Mouse (Mus musculus) neural tube, embryonic 12.5 days (tissue): Measurements from ENCODE around the gene Cnmd. TPM values are rescaled to one million over a fixed set of nuclear protein-coding genes. Genes with fewer than 3 reads are reported as not detected.

Experiments
- ATAC-seq: fragments of 200-750 bp; cut with Nextera tagmentation; 2 replicates; pipeline ENCODE4 v1.8.0; 2017; ENCODE audit warnings: low read depth, mild to moderate bottlenecking, moderate TSS enrichment, moderate library complexity; ENCODE audit not compliant: low FRiP score
- H3K27ac ChIP-seq: fragments of 300-500 bp; sonication (generic); 2 replicates; pipeline ENCODE4 v1.5.1; 2016
- H3K27me3 ChIP-seq: fragments of 300-500 bp; sonication (generic); replicated peaks from 2 replicates; pipeline ENCODE4 v1.6.1; 2016; ENCODE audit warnings: mild to moderate bottlenecking
- H3K36me3 ChIP-seq: fragments of 300-500 bp; sonication (generic); 2 replicates; pipeline ENCODE4 v1.6.1; 2016; ENCODE audit warnings: mild to moderate bottlenecking
- H3K4me1 ChIP-seq: fragments of 300-500 bp; sonication (generic); 2 replicates; pipeline ENCODE4 v1.6.1; 2016
- H3K4me2 ChIP-seq: fragments of 300-500 bp; sonication (generic); replicated peaks from 2 replicates; pipeline ENCODE4 v1.6.1; 2016; ENCODE audit warnings: mild to moderate bottlenecking
- H3K4me3 ChIP-seq: fragments of 300-500 bp; sonication (generic); 2 replicates; pipeline ENCODE4 v1.5.1; 2016
- H3K9ac ChIP-seq: fragments of 300-500 bp; sonication (generic); 2 replicates; pipeline ENCODE4 v1.6.1; 2016; ENCODE audit warnings: mild to moderate bottlenecking
- H3K9me3 ChIP-seq: fragments of 300-500 bp; sonication (generic); 2 replicates; pipeline ENCODE4 v1.6.1; 2016; ENCODE audit warnings: mild to moderate bottlenecking
- WGBS: fragments of 180-500 bp; shearing (Covaris S2); methylation state at CpG from one replicate; pipeline ENCODE4 v1.1.7; 2016; 5-methylcytosine and 5-hydroxymethylcytosine counted together
- polyA plus RNA-seq: library from polyadenylated mRNA; unstranded; fragments of >200 nt; fragmentation: Nextera tagmentation; extraction: Ambion mirVana; gene quantifications from 2 replicates; pipeline ENCODE4 v1.2.1, GENCODE M21; 2016

The Cnmd gene
- polyA plus RNA-seq, 1 experiment from 2014 or later: 15.2 TPM

GRCm38 (mm10) chr14:79673083-79674013 lies 11.4 kb upstream of the Cnmd start:
- 37% methylated on average over 17 of the region's 17 CpGs for WGBS
- no peak overlapping the region for H3K4me3 ChIP-seq

DNA sequence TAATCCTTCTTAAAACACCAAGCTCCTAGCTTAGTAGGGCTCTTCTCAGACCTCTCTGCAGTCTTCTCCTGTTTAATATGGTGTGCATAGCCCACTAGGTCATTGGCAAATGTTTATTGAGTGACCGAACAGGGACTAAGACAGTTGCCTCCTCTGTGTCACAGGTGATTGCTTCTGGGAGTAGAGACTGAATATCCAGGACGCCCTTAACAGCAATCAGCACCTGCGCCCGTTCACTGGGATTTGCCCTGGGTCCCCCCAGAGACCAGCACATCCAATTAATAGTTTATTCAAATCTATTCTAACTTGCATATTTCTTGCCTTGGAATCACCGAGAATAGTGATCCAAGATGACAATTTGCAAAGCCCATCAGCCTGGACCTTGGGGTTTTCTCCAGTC lies 10.6 kb upstream of the Cnmd start:
- no peak overlapping the region for H3K4me3 ChIP-seq
- peaks cover 24% of the 10 kb centered on the region for H3K4me1 ChIP-seq
- H3K4me2 ChIP-seq: 0 out of 2 replicates have a peak overlapping the region, but pooled peaks have one; percentile 14
- no peaks in the 10 kb centered on the region for H3K9me3 ChIP-seq
- 59% methylated on average over 5 of the region's 5 CpGs for WGBS
- H3K27ac ChIP-seq: no peak overlapping the region
- ATAC-seq: peak; percentile 46; the same call in 1 of the 2 replicates
- H3K9ac ChIP-seq: no peak overlapping the region
- no peaks in the 10 kb centered on the region for H3K36me3 ChIP-seq
- H3K27me3 ChIP-seq: 0 out of 2 replicates have a peak, but pooled peaks cover 3% of the 10 kb centered on the region

More at GRCm38 (mm10) chr14:79673083-79674013, 11.4 kb upstream of the Cnmd start:
- H3K27me3 ChIP-seq: 0 out of 2 replicates have a peak, but pooled peaks cover 3% of the 10 kb centered on the region
- no peaks in the 10 kb centered on the region for H3K36me3 ChIP-seq
- H3K4me2 ChIP-seq: 0 out of 2 replicates have a peak overlapping the region, but pooled peaks have one; percentile 14
- no peak overlapping the region for H3K9ac ChIP-seq
- ATAC-seq: peak; percentile 74
- no peaks in the 10 kb centered on the region for H3K9me3 ChIP-seq
- 0 out of 2 replicates have a peak overlapping the region, but pooled peaks have one; percentile 2 for H3K27ac ChIP-seq
- H3K4me1 ChIP-seq: peaks cover 24% of the 10 kb centered on the region

- H3K4me3 ChIP-seq: no peak overlapping the region
- H3K4me2 ChIP-seq: no peak overlapping the region
- H3K9me3 ChIP-seq: no peaks in the 10 kb centered on the region
- no peaks in the 10 kb centered on the region for H3K27me3 ChIP-seq
- H3K36me3 ChIP-seq: no peaks in the 10 kb centered on the region
- ATAC-seq: no peak
- peaks cover 15% of the 10 kb centered on the region for H3K4me1 ChIP-seq
- 88% methylated on average over 3 of the region's 3 CpGs for WGBS
- H3K9ac ChIP-seq: no peak overlapping the region
- no peak overlapping the region for H3K27ac ChIP-seq
These were observed 9.0 kb upstream of the Cnmd start for GRCm38 (mm10) chr14:79671008-79671407.

- Histone ChIP-seq H3K4me2 (peak overlapping the region; percentile 55), H3K36me3 (no peaks in the 10 kb centered on the region), H3K27ac (no peak overlapping the region), H3K9ac (no peak overlapping the region), H3K4me1 (peaks cover 26% of the 10 kb centered on the region), H3K9me3 (no peaks in the 10 kb centered on the region), H3K4me3 (peak overlapping the region; percentile 20), H3K27me3 (peaks cover 4% of the 10 kb centered on the region; the same call in 1 of the 2 replicates)
- peak; percentile 69 for ATAC-seq
- 18% methylated on average over 33 of the region's 33 CpGs for WGBS
These were observed 709 bp downstream of the Cnmd start for GRCm38 (mm10) chr14:79661005-79661917.

GRCm38 (mm10) chr14:79660467-79660866 lies 1.5 kb downstream of the Cnmd start:
- H3K4me2 ChIP-seq: peak overlapping the region; percentile 55
- 30% methylated on average over 5 of the region's 5 CpGs for WGBS

GRCm38 (mm10) chr14:79658748-79659508 lies 3.0 kb downstream of the Cnmd start:
- Histone ChIP-seq H3K4me3 (no peak overlapping the region), H3K27me3 (peaks cover 4% of the 10 kb centered on the region; the same call in 1 of the 2 replicates), H3K36me3 (no peaks in the 10 kb centered on the region), H3K9ac (no peak overlapping the region), H3K4me1 (peaks cover 26% of the 10 kb centered on the region), H3K4me2 (no peak overlapping the region), H3K9me3 (no peaks in the 10 kb centered on the region), H3K27ac (no peak overlapping the region)
- WGBS: 55% methylated on average over 6 of the region's 6 CpGs
- ATAC-seq: peak; percentile 31

More at GRCm38 (mm10) chr14:79660467-79660866, 1.5 kb downstream of the Cnmd start:
- ATAC-seq: peak; percentile 11; the same call in 1 of the 2 replicates
- H3K27ac ChIP-seq: no peak overlapping the region
- no peaks in the 10 kb centered on the region for H3K36me3 ChIP-seq
- H3K4me3 ChIP-seq: no peak overlapping the region
- peaks cover 4% of the 10 kb centered on the region; the same call in 1 of the 2 replicates for H3K27me3 ChIP-seq
- H3K9me3 ChIP-seq: no peaks in the 10 kb centered on the region
- H3K4me1 ChIP-seq: peaks cover 26% of the 10 kb centered on the region
- H3K9ac ChIP-seq: no peak overlapping the region

DNA sequence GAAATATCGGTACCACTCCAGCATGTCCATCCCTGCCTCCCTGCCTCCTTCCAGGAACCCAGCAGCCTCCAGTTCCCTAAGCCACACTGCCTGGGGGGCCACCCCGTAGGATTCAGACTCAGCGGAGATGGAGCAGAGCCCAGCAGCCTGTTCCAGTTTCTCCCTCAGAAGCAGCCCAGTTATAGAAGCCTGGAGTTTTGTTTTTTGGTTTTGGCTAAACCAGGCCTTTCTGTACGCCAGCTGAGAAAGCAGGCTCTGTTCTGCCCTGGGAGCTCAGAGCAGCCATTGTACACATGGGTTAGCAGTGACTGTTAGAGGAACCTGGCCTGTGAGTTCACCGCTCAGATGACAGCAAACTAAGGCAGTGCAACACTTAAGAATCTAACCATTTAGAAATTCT lies 3.7 kb downstream of the Cnmd start:
- Histone ChIP-seq H3K27me3 (peaks cover 4% of the 10 kb centered on the region; the same call in 1 of the 2 replicates), H3K36me3 (no peaks in the 10 kb centered on the region), H3K4me1 (peaks cover 26% of the 10 kb centered on the region), H3K4me2 (no peak overlapping the region), H3K27ac (no peak overlapping the region; the same call in 1 of the 2 replicates), H3K4me3 (no peak overlapping the region), H3K9ac (peak overlapping the region; percentile 14; the same call in 1 of the 2 replicates), H3K9me3 (no peaks in the 10 kb centered on the region)
- ATAC-seq: no peak
- WGBS: 73% methylated on average over 5 of the region's 5 CpGs

DNA sequence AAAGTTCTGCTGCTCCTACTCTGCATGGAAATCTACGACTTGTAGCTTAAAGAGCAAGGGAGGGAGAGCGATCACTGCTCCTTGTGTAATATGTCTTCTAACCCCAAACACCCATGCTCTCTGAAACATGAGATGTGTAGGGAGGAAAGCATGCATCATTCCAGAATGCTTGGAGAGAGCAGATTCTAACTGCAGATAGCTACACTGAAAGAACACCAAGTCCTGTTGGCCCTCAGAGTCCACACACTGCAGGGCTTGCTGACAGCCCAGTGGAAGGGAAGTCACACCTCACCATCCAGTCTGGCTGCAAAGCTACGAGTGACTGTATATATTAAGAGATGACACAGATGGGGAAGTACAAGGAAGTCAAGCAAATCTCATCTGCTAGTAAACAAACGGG lies 9.3 kb downstream of the Cnmd start:
- WGBS: 86% methylated on average over 4 of the region's 4 CpGs
- no peak overlapping the region for H3K9ac ChIP-seq
- H3K4me1 ChIP-seq: no peaks in the 10 kb centered on the region
- no peaks in the 10 kb centered on the region for H3K9me3 ChIP-seq
- no peak overlapping the region for H3K27ac ChIP-seq
- no peak for ATAC-seq
- H3K27me3 ChIP-seq: no peaks in the 10 kb centered on the region
- H3K4me3 ChIP-seq: no peak overlapping the region
- H3K36me3 ChIP-seq: no peaks in the 10 kb centered on the region
- H3K4me2 ChIP-seq: no peak overlapping the region

DNA sequence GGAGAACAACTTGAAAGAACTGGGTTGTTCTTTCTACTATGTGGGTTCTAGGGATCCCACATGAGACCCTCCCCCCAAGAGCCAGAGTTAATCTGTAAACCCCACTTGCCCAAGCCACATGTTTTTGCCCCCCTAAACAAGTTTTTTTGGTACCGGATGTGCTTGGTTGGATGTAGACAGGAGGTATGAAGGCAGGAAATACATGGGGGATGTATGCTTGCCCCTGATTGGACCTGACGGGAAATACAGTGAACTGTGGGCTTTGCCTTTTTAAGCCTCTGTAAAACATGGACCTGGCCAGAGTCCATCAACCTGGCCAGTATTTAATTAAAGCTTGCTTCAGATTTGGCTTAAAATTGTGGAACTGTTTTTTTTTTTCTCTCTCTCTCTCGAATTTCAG lies 12.3 kb downstream of the Cnmd start:
- H3K9me3 ChIP-seq: no peaks in the 10 kb centered on the region
- H3K27ac ChIP-seq: no peak overlapping the region
- H3K4me3 ChIP-seq: no peak overlapping the region
- H3K27me3 ChIP-seq: no peaks in the 10 kb centered on the region
- 84% methylated on average over 3 of the region's 3 CpGs for WGBS
- no peak overlapping the region for H3K9ac ChIP-seq
- peaks cover 8% of the 10 kb centered on the region for H3K4me1 ChIP-seq
- ATAC-seq: no peak
- no peak overlapping the region for H3K4me2 ChIP-seq
- no peaks in the 10 kb centered on the region for H3K36me3 ChIP-seq

- 0 out of 2 replicates have a peak overlapping the region, but pooled peaks have one; percentile 14 for H3K4me2 ChIP-seq
- H3K9me3 ChIP-seq: no peaks in the 10 kb centered on the region
- no peaks in the 10 kb centered on the region for H3K36me3 ChIP-seq
- H3K4me3 ChIP-seq: no peak overlapping the region
- H3K4me1 ChIP-seq: peaks cover 10% of the 10 kb centered on the region
- 26% methylated on average over 11 of the region's 11 CpGs for WGBS
- no peaks in the 10 kb centered on the region for H3K27me3 ChIP-seq
- ATAC-seq: no peak
- no peak overlapping the region for H3K27ac ChIP-seq
- 0 out of 2 replicates have a peak overlapping the region, but pooled peaks have one; percentile 5 for H3K9ac ChIP-seq
These were observed 16.6 kb downstream of the Cnmd start for GRCm38 (mm10) chr14:79645378-79645777.

GRCm38 (mm10) chr14:79642063-79642462 lies 19.9 kb downstream of the Cnmd start:
- H3K36me3 ChIP-seq: no peaks in the 10 kb centered on the region
- H3K4me3 ChIP-seq: no peak overlapping the region
- no peak overlapping the region for H3K4me2 ChIP-seq
- WGBS: 87% methylated on average over 9 of the region's 9 CpGs
- H3K27ac ChIP-seq: no peak overlapping the region
- H3K9me3 ChIP-seq: no peaks in the 10 kb centered on the region
- no peaks in the 10 kb centered on the region for H3K27me3 ChIP-seq
- H3K4me1 ChIP-seq: peaks cover 10% of the 10 kb centered on the region
- H3K9ac ChIP-seq: no peak overlapping the region
- ATAC-seq: no peak
